Mouse (Mus musculus): ENCODE results near the gene Ptpn3.

GRCm38 (mm10) chr4:57273532-57274502 lies 27.8 kb downstream of the Ptpn3 start:
- no peak for TF ChIP-seq CTCF (IDR thresholded peaks at IDR 0.05; ENCODE audit: low read depth)
- no peak for TF ChIP-seq EP300 (IDR thresholded peaks at IDR 0.05; ENCODE audit: low read depth)
